Mouse (Mus musculus) ES-Bruce4 (cell line): ENCODE results near the gene Magi2.

Experiments
- CTCF ChIP-seq: IDR thresholded peaks from one replicate; pipeline ENCODE4 v1.8.1; 2011; ENCODE audit warnings: low read depth, low read length
- POLR2A ChIP-seq: IDR thresholded peaks from one replicate; pipeline ENCODE4 v1.8.1; 2011; ENCODE audit warnings: low read length; ENCODE audit not compliant: insufficient read depth

- TF ChIP-seq CTCF = no peak
- no peak for TF ChIP-seq POLR2A
These were observed 1385.8 kb downstream of the Magi2 start for GRCm38 (mm10) chr5:20612616-20613015.
